Mouse (Mus musculus) neural tube, embryonic 11.5 days (tissue): ENCODE results near the gene Gm21969. TPM values are rescaled to one million over a fixed set of nuclear protein-coding genes. Genes with fewer than 3 reads are reported as not detected.
A peak's percentile ranks its signal among the peaks of the same experiment; 100 is the strongest.

Experiments
- ATAC-seq: fragments of 200-750 bp; cut with Nextera tagmentation; 2 replicates; pipeline ENCODE4 v1.8.0; 2017; ENCODE audit warnings: moderate number of reproducible peaks, mild to moderate bottlenecking, moderate TSS enrichment, moderate library complexity; ENCODE audit not compliant: insufficient read depth, low FRiP score, low TSS enrichment
- DNase-seq: peaks from one replicate; pipeline ENCODE4 v3.0.0-alpha.2; 2015; ENCODE audit warnings: low spot score
- H3K27ac ChIP-seq: fragments of 300-500 bp; sonication (generic); 2 replicates; pipeline ENCODE4 v1.5.1; 2014; ENCODE audit warnings: low read depth, mild to moderate bottlenecking, low read length
- H3K27me3 ChIP-seq: fragments of 300-500 bp; sonication (generic); 2 replicates; pipeline ENCODE4 v1.6.1; 2014; ENCODE audit warnings: mild to moderate bottlenecking, low read length, mixed read lengths; ENCODE audit not compliant: control insufficient read depth, insufficient read depth
- H3K36me3 ChIP-seq: fragments of 300-500 bp; sonication (generic); 2 replicates; pipeline ENCODE4 v1.6.1; 2014; ENCODE audit warnings: mild to moderate bottlenecking, low read length, moderate library complexity, mixed read lengths; ENCODE audit not compliant: control insufficient read depth, insufficient read depth
- H3K4me1 ChIP-seq: fragments of 300-500 bp; sonication (generic); 2 replicates; pipeline ENCODE4 v1.6.1; 2014; ENCODE audit warnings: low read length, mixed read lengths; ENCODE audit not compliant: control insufficient read depth, insufficient read depth
- H3K4me2 ChIP-seq: fragments of 300-500 bp; sonication (generic); 2 replicates; pipeline ENCODE4 v1.6.1; 2014; ENCODE audit warnings: low read depth, mild to moderate bottlenecking, moderate library complexity
- H3K4me3 ChIP-seq: fragments of 300-500 bp; sonication (generic); 2 replicates; pipeline ENCODE4 v1.5.1; 2014; ENCODE audit warnings: low read depth, low read length
- H3K9ac ChIP-seq: fragments of 300-500 bp; sonication (generic); 2 replicates; pipeline ENCODE4 v1.6.1; 2014; ENCODE audit warnings: mild to moderate bottlenecking, low read length
- H3K9me3 ChIP-seq: fragments of 300-500 bp; sonication (generic); 2 replicates; pipeline ENCODE4 v1.6.1; 2016; ENCODE audit warnings: low read length; ENCODE audit not compliant: control insufficient read depth
- WGBS: fragments of 180-500 bp; shearing (Covaris S2); extraction: QIAGEN DNeasy Blood & Tissue Kit; methylation state at CpG from one replicate; pipeline ENCODE4 v1.1.7; 2014; 5-methylcytosine and 5-hydroxymethylcytosine counted together
- microRNA-seq: library from miRNA; unstranded; fragments of <30 nt; microRNA quantifications from one replicate; pipeline ENCODE4, GENCODE M21; 2016
- polyA plus RNA-seq: library from polyadenylated mRNA; unstranded; fragments of >200 nt; fragmentation: Nextera tagmentation; extraction: Ambion mirVana; gene quantifications from 2 replicates; pipeline ENCODE4 v1.2.1, GENCODE M21; 2014

The Gm21969 gene
- polyA plus RNA-seq, 1 experiment from 2014 or later, result not detected

- 85% methylated on average over 11 of the region's 11 CpGs for WGBS
- no peak overlapping the region for H3K27ac ChIP-seq
- no peaks in the 10 kb centered on the region for H3K9me3 ChIP-seq
- no peaks in the 10 kb centered on the region for H3K27me3 ChIP-seq
- H3K4me2 ChIP-seq, result no peak overlapping the region
- no peak overlapping the region for H3K9ac ChIP-seq
- H3K4me1 ChIP-seq, result no peaks in the 10 kb centered on the region
- no peak overlapping the region for H3K4me3 ChIP-seq
- no peak for DNase-seq
- H3K36me3 ChIP-seq, result no peaks in the 10 kb centered on the region
- ATAC-seq, result no peak
Measured at GRCm38 (mm10) chr4:139703468-139703867, 100.5 kb downstream of the Gm21969 start.

- WGBS, result 90% methylated on average over 5 of the region's 5 CpGs
- no peaks in the 10 kb centered on the region for H3K36me3 ChIP-seq
- no peak overlapping the region for H3K4me3 ChIP-seq
- H3K4me1 ChIP-seq, result 0 out of 2 replicates have a peak, but pooled peaks cover 4% of the 10 kb centered on the region
- DNase-seq, result no peak
- H3K9me3 ChIP-seq, result no peaks in the 10 kb centered on the region
- no peak for ATAC-seq
- H3K9ac ChIP-seq, result no peak overlapping the region
- no peaks in the 10 kb centered on the region for H3K27me3 ChIP-seq
- H3K4me2 ChIP-seq, result no peak overlapping the region
- no peak overlapping the region for H3K27ac ChIP-seq
Measured at GRCm38 (mm10) chr4:139705986-139706385, 103.0 kb downstream of the Gm21969 start.

GRCm38 (mm10) chr4:139710467-139711334, 107.7 kb downstream of the Gm21969 start:
- H3K27ac ChIP-seq, result no peak overlapping the region
- H3K36me3 ChIP-seq, result no peaks in the 10 kb centered on the region
- peak overlapping the region; percentile 7; the same call in 1 of the 2 replicates for H3K4me2 ChIP-seq
- ATAC-seq (peak; percentile 58; the same call in 1 of the 2 replicates), DNase-seq (peak; percentile 54)
- H3K4me1 ChIP-seq, result peaks cover 15% of the 10 kb centered on the region; the same call in 1 of the 2 replicates
- 36% methylated on average over 25 of the region's 25 CpGs for WGBS
- no peaks in the 10 kb centered on the region for H3K27me3 ChIP-seq
- no peaks in the 10 kb centered on the region for H3K9me3 ChIP-seq
- H3K9ac ChIP-seq, result no peak overlapping the region
- no peak overlapping the region for H3K4me3 ChIP-seq

Small RNAs within 50 kb of the gene (microRNA-seq; reads per million reads assigned to microRNA genes)
- gene Gm25571, result not detected
- gene Mir7020, result not detected

Other genes with a start within 250 kb of the Gm21969 start
- gene Iffo2, start 72.6 kb upstream of the Gm21969 start, polyA plus RNA-seq, result 2.8 and 3.4 TPM in 2 replicates
- 13.9 and 16.2 TPM in 2 replicates for gene Aldh4a1, start 19.7 kb downstream of the Gm21969 start, polyA plus RNA-seq
- gene Tas1r2, start 50.4 kb downstream of the Gm21969 start, polyA plus RNA-seq, result not detected in 2 replicates
- 3.4 and 3.8 TPM in 2 replicates for gene Pax7, start 230.3 kb downstream of the Gm21969 start, polyA plus RNA-seq